Mouse (Mus musculus) E14TG2a.4 (cell line): ENCODE measurements at regions not wholly inside any gene's neighbourhood (a gene's known extent, or its start where the extent isn't known, plus 50 kb on each side); places are given as distances from the start of the nearest gene placed in this dataset.
A peak's percentile ranks its signal among the peaks of the same experiment; 100 is the strongest.
"Not testable (repeated sequence)": the region's sequence is repeated elsewhere in the genome, so short reads cannot be mapped to it uniquely, and the experiment has no call there.

Experiments used
- H3K27me3 ChIP-seq: 2 replicates; pipeline ENCODE4 v1.6.1; 2014; ENCODE audit warnings: low read length, control low read depth; ENCODE audit not compliant: insufficient read depth
- H3K36me3 ChIP-seq: 2 replicates; pipeline ENCODE4 v1.6.1; 2014; ENCODE audit warnings: low read length, control low read depth; ENCODE audit not compliant: insufficient read depth
- H3K4me1 ChIP-seq: replicated peaks from 2 replicates; pipeline ENCODE4 v1.6.1; 2014; ENCODE audit warnings: low read depth, low read length, control low read depth
- H3K4me3 ChIP-seq: replicated peaks from 2 replicates; pipeline ENCODE4 v1.5.1; 2014; ENCODE audit warnings: mild to moderate bottlenecking, low read length
- H3K9me3 ChIP-seq: 2 replicates; pipeline ENCODE4 v1.6.1; 2014; ENCODE audit warnings: low read length, control low read depth
- CTCF ChIP-seq: conservative IDR thresholded peaks from 2 replicates; pipeline ENCODE4 v1.5.1; 2014; ENCODE audit warnings: low read length
- NANOG ChIP-seq: IDR thresholded peaks from 2 replicates; pipeline ENCODE4 v1.6.1; 2014; ENCODE audit warnings: borderline replicate concordance, low read length, mixed read lengths
- POU5F1 ChIP-seq: IDR thresholded peaks from 2 replicates; pipeline ENCODE4 v1.6.1; 2014; ENCODE audit warnings: low read length, borderline replicate concordance

- TF ChIP-seq NANOG: no peak
- TF ChIP-seq CTCF: no peak
- TF ChIP-seq POU5F1: no peak
- no peak overlapping the region for H3K4me3 ChIP-seq
- H3K27me3 ChIP-seq: no peaks in the 10 kb centered on the region
- H3K36me3 ChIP-seq: no peaks in the 10 kb centered on the region
- no peaks in the 10 kb centered on the region for H3K4me1 ChIP-seq
- H3K9me3 ChIP-seq: peaks cover 51% of the 10 kb centered on the region
Observed at GRCm38 (mm10) chrX:17505692-17506091, 66.4 kb downstream of the Fundc1 start.

GRCm38 (mm10) chrX:17473129-17473528 lies 99.0 kb downstream of the Fundc1 start:
- H3K4me1 ChIP-seq, H3K4me3 ChIP-seq, H3K9me3 ChIP-seq, H3K27me3 ChIP-seq, H3K36me3 ChIP-seq: not testable (repeated sequence)

GRCm38 (mm10) chrX:17456515-17456914 lies 115.6 kb downstream of the Fundc1 start:
- H3K27me3 ChIP-seq: no peaks in the 10 kb centered on the region
- TF ChIP-seq NANOG: no peak
- TF ChIP-seq CTCF: no peak
- TF ChIP-seq POU5F1: no peak
- no peaks in the 10 kb centered on the region for H3K9me3 ChIP-seq
- no peaks in the 10 kb centered on the region for H3K4me1 ChIP-seq
- no peaks in the 10 kb centered on the region for H3K36me3 ChIP-seq
- no peak overlapping the region for H3K4me3 ChIP-seq

- Histone ChIP-seq H3K4me1 (no peaks in the 10 kb centered on the region), H3K36me3 (no peaks in the 10 kb centered on the region), H3K27me3 (no peaks in the 10 kb centered on the region), H3K4me3 (no peak overlapping the region), H3K9me3 (no peaks in the 10 kb centered on the region)
- no peak for TF ChIP-seq POU5F1
- TF ChIP-seq CTCF: no peak
- no peak for TF ChIP-seq NANOG
Observed at GRCm38 (mm10) chrX:17415163-17415562, 96.0 kb upstream of the Efhc2 start.

- Histone ChIP-seq H3K36me3 (no peaks in the 10 kb centered on the region), H3K9me3 (no peaks in the 10 kb centered on the region), H3K4me1 (peaks cover 9% of the 10 kb centered on the region), H3K27me3 (no peaks in the 10 kb centered on the region), H3K4me3 (no peak overlapping the region)
- TF ChIP-seq NANOG: peak; percentile 86
- no peak for TF ChIP-seq POU5F1
Observed at GRCm38 (mm10) chrX:17404271-17404670, 85.1 kb upstream of the Efhc2 start.
